Mouse (Mus musculus) left cerebral cortex, adult 11 months (tissue): Measurements from ENCODE around the gene Gm13078.

Source experiments
- DNase-seq: peaks from one replicate; pipeline ENCODE4 v3.0.0; 2022; ENCODE audit warnings: low spot score

The Gm13078 gene

DNA sequence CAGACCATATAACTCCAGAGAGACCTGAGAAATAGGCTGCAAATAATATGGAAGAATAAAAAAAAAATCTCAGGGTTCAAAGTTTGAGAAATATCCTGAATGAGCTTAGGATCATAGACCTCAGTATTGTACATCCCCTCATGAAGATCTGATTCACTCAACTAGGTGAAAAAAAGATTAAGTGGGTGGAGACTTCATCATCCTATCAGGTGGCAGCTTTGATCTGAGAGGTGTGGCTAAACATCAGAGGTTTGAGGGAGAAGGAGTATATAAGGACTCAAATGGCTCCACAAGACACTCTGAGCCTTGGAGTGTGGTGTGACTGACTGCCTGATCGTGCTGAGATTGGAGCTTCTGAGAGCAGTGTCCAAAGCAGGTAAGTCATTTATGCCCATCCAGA, at the start of gene Gm13078:
TSS of gene Gm13078 (plus strand) at position 301 of the 400 bp plus-strand sequence.
- no peak for DNase-seq

DNA sequence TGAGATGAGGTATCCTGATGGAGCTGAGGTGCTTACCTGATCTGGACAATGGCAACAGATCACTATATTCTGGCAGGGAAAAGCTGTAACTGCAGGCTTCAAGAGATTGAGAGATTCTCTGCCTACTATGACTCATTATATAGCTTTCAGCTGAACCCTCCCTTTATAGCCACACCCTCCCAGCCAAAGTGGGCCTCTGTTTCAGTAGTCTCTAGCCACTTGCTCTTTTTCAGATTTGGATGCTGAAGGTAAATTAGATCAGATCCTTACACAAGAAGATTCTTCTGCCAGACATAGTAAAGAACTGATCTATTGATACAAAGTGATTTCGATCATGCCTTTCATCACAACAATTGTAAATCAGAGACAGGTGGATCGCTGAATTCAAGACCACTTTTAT, 16.6 kb upstream of the Gm13078 start, which contains the start of gene Gm13089:
TSS of gene Gm13089 (minus strand) at position 101 of the 400 bp plus-strand sequence.
- DNase-seq: no peak
